11 mouse cellular contexts compared by ENCODE assay signal in the genomic region with DNA sequence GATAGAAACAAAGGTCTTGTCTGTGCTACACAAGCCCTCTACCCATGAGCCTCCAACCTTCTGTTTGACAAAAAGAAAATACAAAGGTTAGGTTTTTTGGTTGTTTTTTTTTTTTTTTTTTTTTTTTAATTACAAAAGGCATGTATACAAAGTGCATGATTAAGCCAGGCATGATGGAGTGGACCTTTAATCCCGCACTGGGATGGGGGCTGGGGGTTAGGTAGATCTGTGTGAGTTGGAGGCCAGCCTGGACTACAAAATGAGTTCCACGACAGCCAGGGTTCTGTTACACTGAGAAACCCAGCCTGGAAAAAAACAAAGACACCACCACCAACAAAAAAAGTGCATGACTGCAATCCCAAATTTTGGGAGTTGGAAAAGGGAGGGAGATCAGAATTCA. TPM values are rescaled to one million over a fixed set of nuclear protein-coding genes. Genes with fewer than 3 reads are reported as not detected.
DNase-seq lines count a peak whose midpoint lies in the region; ATAC-seq and TF ChIP-seq lines count a peak whose summit lies in the region.
"Had no signal": no experiment of that assay in that cellular context is flagged by ENCODE, and none has a peak within 500 bp of the region (broad histone marks: within the 10 kb centered on the region; RNA-seq: fewer than 3 reads in every experiment).

No protein-coding gene starts in this region.

- no peak overlapping the region for H3K9ac ChIP-seq in heart, adult 2 months (ENCODE audit: low read depth, low read length)
- no peak overlapping the region for H3K9ac ChIP-seq in neural tube, embryonic 12.5 days
- no peak overlapping the region for H3K9ac ChIP-seq in limb, embryonic 15.5 days

- no peak for TF ChIP-seq POLR2A in heart, adult 2 months (IDR thresholded peaks at IDR 0.05; ENCODE audit: insufficient read depth, low read depth, low read length)

- no peaks in the 10 kb centered on the region for H3K27me3 ChIP-seq in heart, adult 2 months (ENCODE audit: control insufficient read depth, insufficient read depth, low read length)
- no peaks in the 10 kb centered on the region for H3K27me3 ChIP-seq in neural tube, embryonic 12.5 days (replicated peaks)
- H3K27me3 ChIP-seq in limb, embryonic 15.5 days: no peaks in the 10 kb centered on the region

- TF ChIP-seq CTCF in heart, adult 2 months (IDR thresholded peaks at IDR 0.05): no peak

- H3K9me3 ChIP-seq in neural tube, embryonic 12.5 days: no peaks in the 10 kb centered on the region
- H3K9me3 ChIP-seq in limb, embryonic 15.5 days: no peaks in the 10 kb centered on the region

- 92% methylated on average over 2 of the region's 2 CpGs for WGBS in heart, adult 2 months
- WGBS in neural tube, embryonic 12.5 days: 90% methylated on average over 2 of the region's 2 CpGs
- 89% methylated on average over 2 of the region's 2 CpGs for WGBS in limb, embryonic 15.5 days

- no peak overlapping the region; the same call in 1 of the 2 replicates for H3K4me3 ChIP-seq in heart, adult 2 months
- no peak overlapping the region for H3K4me3 ChIP-seq in neural tube, embryonic 12.5 days
- H3K4me3 ChIP-seq in limb, embryonic 15.5 days: no peak overlapping the region; the same call in 1 of the 2 replicates

- peak overlapping the region; percentile 99 for H3K27ac ChIP-seq in heart, adult 2 months
- no peak overlapping the region; the same call in 1 of the 2 replicates for H3K27ac ChIP-seq in neural tube, embryonic 12.5 days
- H3K27ac ChIP-seq in limb, embryonic 15.5 days: peak overlapping the region; percentile 94; the same call in 1 of the 2 replicates

- peak overlapping the region; percentile 72; the same call in 1 of the 2 replicates for H3K4me2 ChIP-seq in neural tube, embryonic 12.5 days (replicated peaks)
- peak overlapping the region; percentile 77 for H3K4me2 ChIP-seq in limb, embryonic 15.5 days

- no peak for TF ChIP-seq EP300 in heart, adult 2 months (IDR thresholded peaks at IDR 0.05; ENCODE audit: insufficient read depth, low read depth, low read length)

- no peak for DNase-seq in heart, adult 2 months
- no peak for DNase-seq in heart, postnatal 14 days
- no peak for DNase-seq in neural tube, embryonic 10.5 days (ENCODE audit: extremely low spot score, low spot score)
- no peak for DNase-seq in frontal cortex, postnatal 10 days (ENCODE audit: low spot score in 2 of 2)
- DNase-seq in left cerebral cortex, adult 8-10 months (ENCODE audit: low spot score in 2 of 2): no peak
- DNase-seq in spleen, postnatal 14 days (ENCODE audit: low spot score in 2 of 2): no peak
- DNase-seq: adrenal gland, postnatal 36 days; kidney, postnatal 10 days had no signal

- peaks cover 4% of the 10 kb centered on the region for H3K36me3 ChIP-seq in heart, adult 2 months (ENCODE audit: control insufficient read depth, insufficient read depth, low read length)
- peaks cover 3% of the 10 kb centered on the region; the same call in 1 of the 2 replicates for H3K36me3 ChIP-seq in neural tube, embryonic 12.5 days
- 0 out of 2 replicates have a peak, but pooled peaks cover 3% of the 10 kb centered on the region for H3K36me3 ChIP-seq in limb, embryonic 15.5 days

- no peak for ATAC-seq in neural tube, embryonic 12.5 days (ENCODE audit: low FRiP score, low read depth)
- no peak for ATAC-seq in limb, embryonic 15.5 days (ENCODE audit: insufficient number of reproducible peaks, low FRiP score, low TSS enrichment, low read depth)

- intact Hi-C loops in heart, adult 2 months (cut with DNase I): no loop called here
- intact Hi-C loops in heart, postnatal 14 days (cut with DNase I): no loop called here

- peaks cover 14% of the 10 kb centered on the region for H3K4me1 ChIP-seq in heart, adult 2 months (ENCODE audit: control insufficient read depth, insufficient read depth, low read length)
- H3K4me1 ChIP-seq in neural tube, embryonic 12.5 days: peaks cover 19% of the 10 kb centered on the region
- H3K4me1 ChIP-seq in limb, embryonic 15.5 days: peaks cover 21% of the 10 kb centered on the region

- H3K79me2 ChIP-seq in heart, adult 2 months (replicated peaks; ENCODE audit: control insufficient read depth, insufficient read depth, low read length): peaks cover 1% of the 10 kb centered on the region; the same call in 1 of the 2 replicates

RNA-seq across cellular contexts. Expression of a gene that starts 1.4 kb away (rescaled TPM):
- 100 to 1,000 TPM; 117 to 121 TPM for total RNA-seq in heart, adult 2 months (2021)
- polyA plus RNA-seq in heart, adult 2 months (2012; rRNA removed): 49.9 and 80.2 TPM in 2 replicates
- total RNA-seq in heart, postnatal 14 days (2021): 100 to 1,000 TPM in 1 of 2 experiments, 10 to 100 TPM in 1; 84.1 to 107 TPM
- 278 and 294 TPM in 2 replicates for polyA plus RNA-seq in neural tube, embryonic 12.5 days (2016; fragmentation: Nextera tagmentation; extraction: Ambion mirVana)
- 207 and 226 TPM in 2 replicates for polyA plus RNA-seq in limb, embryonic 15.5 days (2015; fragmentation: Nextera tagmentation; extraction: Ambion mirVana)
- 100 to 1,000 TPM; 160 to 199 (median 183) TPM for total RNA-seq in left cerebral cortex, adult 8-10 months (2022)

RNA-seq across cellular contexts. Expression of a gene that starts 15.4 kb away (rescaled TPM):
- 100 to 1,000 TPM; 262 to 309 TPM for total RNA-seq in heart, adult 2 months (2021)
- 260 and 278 TPM in 2 replicates for polyA plus RNA-seq in heart, adult 2 months (2012; rRNA removed)
- 100 to 1,000 TPM; 181 to 186 TPM for total RNA-seq in heart, postnatal 14 days (2021)
- polyA plus RNA-seq in neural tube, embryonic 12.5 days (2016; fragmentation: Nextera tagmentation; extraction: Ambion mirVana): 3.4 and 5.2 TPM in 2 replicates
- 18.2 and 27.2 TPM in 2 replicates for polyA plus RNA-seq in limb, embryonic 15.5 days (2015; fragmentation: Nextera tagmentation; extraction: Ambion mirVana)
- total RNA-seq in left cerebral cortex, adult 8-10 months (2022): 10 to 100 TPM; 16.7 to 19.7 (median 18.0) TPM
- total RNA-seq: monocyte, adult 5-6 weeks had no signal

RNA-seq across cellular contexts. Expression of a gene that starts 21.9 kb away (rescaled TPM):
- total RNA-seq in heart, adult 2 months (2021): 1 to 10 TPM; 5.2 to 9.0 TPM
- 4.7 and 7.8 TPM in 2 replicates for polyA plus RNA-seq in heart, adult 2 months (2012; rRNA removed)
- total RNA-seq in heart, postnatal 14 days (2021): 10 to 100 TPM in 1 of 2 experiments, 1 to 10 TPM in 1; 6.1 to 10.7 TPM
- 6.5 and 6.9 TPM in 2 replicates for polyA plus RNA-seq in neural tube, embryonic 12.5 days (2016; fragmentation: Nextera tagmentation; extraction: Ambion mirVana)
- 13.1 TPM in 2 replicates for polyA plus RNA-seq in limb, embryonic 15.5 days (2015; fragmentation: Nextera tagmentation; extraction: Ambion mirVana)
- total RNA-seq in left cerebral cortex, adult 8-10 months (2022): 10 to 100 TPM in 1 of 4 experiments, 1 to 10 TPM in 3; 4.1 to 11.5 (median 7.1) TPM

RNA-seq across cellular contexts. Expression of a gene that starts 45.2 kb away (rescaled TPM):
- 10 to 100 TPM; 20.7 to 26.3 TPM for total RNA-seq in heart, adult 2 months (2021)
- 26.4 and 30.7 TPM in 2 replicates for polyA plus RNA-seq in heart, adult 2 months (2012; rRNA removed)
- 10 to 100 TPM; 18.7 to 20.1 TPM for total RNA-seq in heart, postnatal 14 days (2021)
- polyA plus RNA-seq in neural tube, embryonic 12.5 days (2016; fragmentation: Nextera tagmentation; extraction: Ambion mirVana): 12.7 and 13.7 TPM in 2 replicates
- 11.9 and 12.2 TPM in 2 replicates for polyA plus RNA-seq in limb, embryonic 15.5 days (2015; fragmentation: Nextera tagmentation; extraction: Ambion mirVana)
- 10 to 100 TPM; 20.2 to 25.3 (median 21.3) TPM for total RNA-seq in left cerebral cortex, adult 8-10 months (2022)

RNA-seq across cellular contexts. Expression of a gene that starts 45.3 kb away (rescaled TPM):
- total RNA-seq in heart, adult 2 months (2021): 10 to 100 TPM; 25.5 to 33.6 TPM
- 44.5 and 47.4 TPM in 2 replicates for polyA plus RNA-seq in heart, adult 2 months (2012; rRNA removed)
- total RNA-seq in heart, postnatal 14 days (2021): 10 to 100 TPM; 24.8 to 26.1 TPM
- 19.5 and 25.2 TPM in 2 replicates for polyA plus RNA-seq in neural tube, embryonic 12.5 days (2016; fragmentation: Nextera tagmentation; extraction: Ambion mirVana)
- polyA plus RNA-seq in limb, embryonic 15.5 days (2015; fragmentation: Nextera tagmentation; extraction: Ambion mirVana): 21.7 and 24.1 TPM in 2 replicates
- 10 to 100 TPM; 13.8 to 17.0 (median 16.2) TPM for total RNA-seq in left cerebral cortex, adult 8-10 months (2022)

Comparison
In these comparisons a context has a peak if more than half of its experiments do, and no peak if none do; other contexts are left out.
1. RNA of a gene that starts 15.4 kb away (total RNA-seq): 262 to 309 TPM in heart, adult 2 months and 181 to 186 TPM in heart, postnatal 14 days; 16.7 to 19.7 TPM in left cerebral cortex, adult 8-10 months; every median in the first group is over 4 times any median in the second.